Mouse (Mus musculus) intestine, postnatal 0 days (tissue): ENCODE data around the gene Daw1. TPM values are rescaled to one million over a fixed set of nuclear protein-coding genes. Genes with fewer than 3 reads are reported as not detected.
A peak's percentile ranks its signal among the peaks of the same experiment; 100 is the strongest.

Source experiments
- ATAC-seq: fragments of 200-750 bp; cut with Nextera tagmentation; 2 replicates; pipeline ENCODE4 v1.8.0; 2017; ENCODE audit warnings: mild to moderate bottlenecking, moderate TSS enrichment, moderate library complexity
- H3K27ac ChIP-seq: fragments of 300-500 bp; sonication (generic); 2 replicates; pipeline ENCODE4 v1.5.1; 2014; ENCODE audit warnings: mild to moderate bottlenecking, low read depth, low read length, moderate library complexity
- H3K27me3 ChIP-seq: fragments of 300-500 bp; sonication (generic); replicated peaks from 2 replicates; pipeline ENCODE4 v1.6.1; 2014; ENCODE audit warnings: low read length, mixed read lengths; ENCODE audit not compliant: control insufficient read depth, insufficient read depth
- H3K36me3 ChIP-seq: fragments of 300-500 bp; sonication (generic); 2 replicates; pipeline ENCODE4 v1.6.1; 2014; ENCODE audit warnings: mild to moderate bottlenecking, moderate library complexity; ENCODE audit not compliant: control insufficient read depth, insufficient read depth
- H3K4me1 ChIP-seq: fragments of 300-500 bp; sonication (generic); replicated peaks from 2 replicates; pipeline ENCODE4 v1.6.1; 2014; ENCODE audit warnings: antibody characterized with exemption, low read length, mixed read lengths; ENCODE audit not compliant: control insufficient read depth, insufficient read depth
- H3K4me2 ChIP-seq: fragments of 300-500 bp; sonication (generic); replicated peaks from 2 replicates; pipeline ENCODE4 v1.6.1; 2014; ENCODE audit warnings: low read depth, mild to moderate bottlenecking, moderate library complexity
- H3K4me3 ChIP-seq: fragments of 300-500 bp; sonication (generic); 2 replicates; pipeline ENCODE4 v1.5.1; 2014; ENCODE audit warnings: low read depth, low read length
- H3K9ac ChIP-seq: fragments of 300-500 bp; sonication (generic); 2 replicates; pipeline ENCODE4 v1.6.1; 2014; ENCODE audit warnings: mild to moderate bottlenecking, low read depth, low read length
- H3K9me3 ChIP-seq: fragments of 300-500 bp; sonication (generic); 2 replicates; pipeline ENCODE4 v1.6.1; 2016; ENCODE audit warnings: mixed run types; ENCODE audit not compliant: control insufficient read depth
- CTCF ChIP-seq: sonication (generic); IDR thresholded peaks from 2 replicates; pipeline ENCODE4 v1.5.1; 2016; ENCODE audit warnings: low read depth, mild to moderate bottlenecking, control low read depth, antibody characterized with exemption, moderate library complexity
- WGBS: fragments of 180-500 bp; shearing (Covaris S2); extraction: QIAGEN DNeasy Blood & Tissue Kit; methylation state at CpG from one replicate; pipeline ENCODE4 v1.1.7; 2014; 5-methylcytosine and 5-hydroxymethylcytosine counted together
- polyA plus RNA-seq: library from polyadenylated mRNA; unstranded; fragments of >200 nt; fragmentation: Nextera tagmentation; extraction: Ambion mirVana; gene quantifications from 2 replicates; pipeline ENCODE4 v1.2.1, GENCODE M21; 2015

The Daw1 gene
- polyA plus RNA-seq, 1 experiment from 2014 or later: not detected

- H3K27ac ChIP-seq: no peak overlapping the region
- no peak for TF ChIP-seq CTCF
- H3K4me2 ChIP-seq: no peak overlapping the region
- H3K9ac ChIP-seq: no peak overlapping the region
- H3K4me1 ChIP-seq: peaks cover under 1% of the 10 kb centered on the region; the same call in 1 of the 2 replicates
- peak; percentile 48 for ATAC-seq
- 39% methylated on average over 5 of the region's 5 CpGs for WGBS
- H3K4me3 ChIP-seq: no peak overlapping the region
- H3K36me3 ChIP-seq: no peaks in the 10 kb centered on the region
- no peaks in the 10 kb centered on the region for H3K9me3 ChIP-seq
- no peaks in the 10 kb centered on the region for H3K27me3 ChIP-seq
These were observed 17.5 kb upstream of the Daw1 start for GRCm38 (mm10) chr1:83142055-83142454.

GRCm38 (mm10) chr1:83146547-83146946 is 13.0 kb upstream of the Daw1 start:
- H3K4me2 ChIP-seq: no peak overlapping the region
- no peaks in the 10 kb centered on the region for H3K9me3 ChIP-seq
- no peak for TF ChIP-seq CTCF
- H3K4me3 ChIP-seq: no peak overlapping the region
- H3K27me3 ChIP-seq: no peaks in the 10 kb centered on the region
- peak overlapping the region; percentile 77 for H3K27ac ChIP-seq
- no peaks in the 10 kb centered on the region for H3K36me3 ChIP-seq
- H3K9ac ChIP-seq: no peak overlapping the region
- peak; percentile 97 for ATAC-seq
- peaks cover 7% of the 10 kb centered on the region; the same call in 1 of the 2 replicates for H3K4me1 ChIP-seq
- 37% methylated on average over 2 of the region's 2 CpGs for WGBS

- TF ChIP-seq CTCF: peak; percentile 74
- 68% methylated on average over 3 of the region's 3 CpGs for WGBS
- ATAC-seq: no peak
- no peaks in the 10 kb centered on the region for H3K9me3 ChIP-seq
- H3K4me1 ChIP-seq: peaks cover 7% of the 10 kb centered on the region; the same call in 1 of the 2 replicates
- H3K4me2 ChIP-seq: no peak overlapping the region
- no peak overlapping the region for H3K4me3 ChIP-seq
- H3K27ac ChIP-seq: no peak overlapping the region
- H3K9ac ChIP-seq: no peak overlapping the region
- H3K27me3 ChIP-seq: no peaks in the 10 kb centered on the region
- H3K36me3 ChIP-seq: no peaks in the 10 kb centered on the region
These were observed 9.3 kb upstream of the Daw1 start for GRCm38 (mm10) chr1:83150227-83150626.

DNA sequence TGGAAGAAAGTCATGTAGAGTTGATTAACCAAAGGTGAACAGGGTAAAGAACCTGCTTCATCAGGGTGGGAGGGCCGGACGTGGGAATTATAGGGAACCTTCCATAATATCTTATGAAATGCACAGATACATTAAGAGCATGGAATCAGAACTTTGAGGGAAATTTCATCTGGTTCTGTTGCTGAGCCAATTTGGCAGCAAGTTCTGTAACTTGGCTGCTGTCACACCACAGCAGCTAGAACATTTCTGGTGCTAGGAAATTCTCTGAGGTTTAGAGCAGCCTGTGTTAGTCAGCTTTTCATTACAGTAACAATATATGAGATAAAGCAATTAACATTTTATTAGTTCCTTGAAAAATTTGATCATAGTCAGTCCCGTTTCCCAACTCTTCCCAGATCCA is 6.6 kb upstream of the Daw1 start:
- no peak for TF ChIP-seq CTCF
- Histone ChIP-seq H3K9ac (no peak overlapping the region), H3K4me3 (no peak overlapping the region), H3K27ac (no peak overlapping the region), H3K9me3 (no peaks in the 10 kb centered on the region), H3K27me3 (no peaks in the 10 kb centered on the region), H3K36me3 (no peaks in the 10 kb centered on the region), H3K4me2 (no peak overlapping the region), H3K4me1 (no peaks in the 10 kb centered on the region)
- ATAC-seq: no peak
- 89% methylated on average over 3 of the region's 3 CpGs for WGBS

DNA sequence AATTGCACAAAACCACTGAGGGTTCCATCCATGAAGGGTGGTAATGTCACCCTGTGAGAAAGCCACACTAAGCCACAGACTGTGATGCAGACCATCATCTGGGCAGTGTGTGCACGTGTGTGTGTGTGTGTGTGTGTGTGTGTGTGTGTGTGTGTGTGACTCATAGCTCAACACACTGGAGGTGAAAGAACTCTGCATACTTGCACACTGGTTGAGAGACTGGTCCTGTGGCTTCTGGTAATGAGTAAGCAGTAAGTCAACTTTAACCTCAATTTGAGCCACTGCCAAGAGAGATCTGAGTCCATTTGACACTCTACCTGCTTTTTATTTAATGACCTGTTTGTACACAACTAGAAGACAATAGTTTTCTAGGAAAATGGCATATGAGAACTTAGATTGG is 2.7 kb upstream of the Daw1 start:
- no peaks in the 10 kb centered on the region for H3K27me3 ChIP-seq
- no peak overlapping the region for H3K27ac ChIP-seq
- no peak for ATAC-seq

GRCm38 (mm10) chr1:83161658-83162057 is 2.1 kb downstream of the Daw1 start:
- no peak overlapping the region for H3K4me3 ChIP-seq
- no peaks in the 10 kb centered on the region for H3K27me3 ChIP-seq
- H3K36me3 ChIP-seq: no peaks in the 10 kb centered on the region
- no peak overlapping the region for H3K4me2 ChIP-seq
- no peak overlapping the region for H3K9ac ChIP-seq
- WGBS: 74% methylated on average over 3 of the region's 3 CpGs
- no peak for ATAC-seq
- H3K4me1 ChIP-seq: no peaks in the 10 kb centered on the region
- H3K9me3 ChIP-seq: no peaks in the 10 kb centered on the region
- no peak overlapping the region for H3K27ac ChIP-seq
- TF ChIP-seq CTCF: no peak

More for the DNA sequence above, 2.7 kb upstream of the Daw1 start:
- no peaks in the 10 kb centered on the region for H3K4me1 ChIP-seq
- H3K9ac ChIP-seq: no peak overlapping the region
- TF ChIP-seq CTCF: no peak
- H3K4me2 ChIP-seq: no peak overlapping the region
- 67% methylated on average over 1 of the region's 1 CpGs for WGBS
- H3K9me3 ChIP-seq: no peaks in the 10 kb centered on the region
- no peaks in the 10 kb centered on the region for H3K36me3 ChIP-seq
- no peak overlapping the region for H3K4me3 ChIP-seq

- Histone ChIP-seq H3K27me3 (no peaks in the 10 kb centered on the region), H3K4me3 (no peak overlapping the region), H3K9ac (no peak overlapping the region), H3K9me3 (no peaks in the 10 kb centered on the region), H3K4me2 (no peak overlapping the region), H3K4me1 (no peaks in the 10 kb centered on the region), H3K27ac (no peak overlapping the region), H3K36me3 (no peaks in the 10 kb centered on the region)
- peak; percentile 67 for ATAC-seq
- TF ChIP-seq CTCF: no peak
- 44% methylated on average over 3 of the region's 3 CpGs for WGBS
These were observed 4.5 kb downstream of the Daw1 start for GRCm38 (mm10) chr1:83164027-83164426.
